Mouse (Mus musculus) mouse trophoblast stem cell (cell line): ENCODE data around the gene Fpgs.

Experiments
- in situ Hi-C, 2 experiments: fragments of 300-500 bp; cut with MseI, MboI; formaldehyde crosslinking; loops; 2 replicates in 1 of 2; 3 replicates in 1 of 2; pipeline ENCODE4 v1.15.1; 2025

Gene Fpgs

GRCm38 (mm10) chr2:32700966-32701743, 2.8 kb downstream of the Fpgs start:
- in situ Hi-C loops = no loop called here

GRCm38 (mm10) chr2:32699680-32700079, 4.3 kb downstream of the Fpgs start:
- in situ Hi-C loops = no loop called here

- in situ Hi-C loops = no loop called here
Observed at GRCm38 (mm10) chr2:32694691-32695090, 9.3 kb downstream of the Fpgs start.

- in situ Hi-C loops = no loop called here
Observed at GRCm38 (mm10) chr2:32693823-32694411, 10.0 kb downstream of the Fpgs start.

GRCm38 (mm10) chr2:32693282-32693681, 10.7 kb downstream of the Fpgs start:
- in situ Hi-C loops = no loop called here

GRCm38 (mm10) chr2:32692496-32692895, 11.4 kb downstream of the Fpgs start:
- in situ Hi-C loops = no loop called here

GRCm38 (mm10) chr2:32691041-32691440, 12.9 kb downstream of the Fpgs start:
- in situ Hi-C loops = no loop called here

- in situ Hi-C loops = no loop called here
Observed at GRCm38 (mm10) chr2:32689420-32689819, 14.5 kb downstream of the Fpgs start.

GRCm38 (mm10) chr2:32687562-32687961, 16.4 kb downstream of the Fpgs start:
- in situ Hi-C loops = no loop called here

GRCm38 (mm10) chr2:32686640-32687039, 17.3 kb downstream of the Fpgs start:
- in situ Hi-C loops = no loop called here

GRCm38 (mm10) chr2:32685807-32686206, 18.1 kb downstream of the Fpgs start:
- in situ Hi-C loops = no loop called here

- in situ Hi-C loops = loop anchor here in 1 of 2 experiments (5.0 kb wide), 1 partner anchor 53 kb away; no protein-coding TSS in a partner anchor
Observed at GRCm38 (mm10) chr2:32684681-32685428, 19.1 kb downstream of the Fpgs start.

GRCm38 (mm10) chr2:32683701-32684100, 20.2 kb downstream of the Fpgs start:
- in situ Hi-C loops = loop anchor here in 1 of 2 experiments (5.0 kb wide), 1 partner anchor 51 kb away; no protein-coding TSS in a partner anchor

GRCm38 (mm10) chr2:32682721-32683417, 21.1 kb downstream of the Fpgs start:
- in situ Hi-C loops = loop anchor here in 1 of 2 experiments (5.0 kb wide), 1 partner anchor 51 kb away; no protein-coding TSS in a partner anchor

GRCm38 (mm10) chr2:32681754-32682153, 22.2 kb downstream of the Fpgs start:
- in situ Hi-C loops = loop anchor here in 1 of 2 experiments (5.0 kb wide), 1 partner anchor 49 kb away; no protein-coding TSS in a partner anchor

GRCm38 (mm10) chr2:32680961-32681650, 22.8 kb downstream of the Fpgs start:
- in situ Hi-C loops = loop anchor here in 1 of 2 experiments (5.0 kb wide), 1 partner anchor 49 kb away; no protein-coding TSS in a partner anchor

- in situ Hi-C loops = loop anchor here in 1 of 2 experiments (5.0 kb wide), 1 partner anchor 48 kb away; no protein-coding TSS in a partner anchor
Observed at GRCm38 (mm10) chr2:32680051-32680451, 23.9 kb downstream of the Fpgs start.

- in situ Hi-C loops = no loop called here
Observed at GRCm38 (mm10) chr2:32677683-32678082, 26.3 kb downstream of the Fpgs start.

- in situ Hi-C loops = no loop called here
Observed at GRCm38 (mm10) chr2:32676821-32677220, 27.1 kb downstream of the Fpgs start.

- in situ Hi-C loops = no loop called here
Observed at GRCm38 (mm10) chr2:32673176-32673917, 30.6 kb downstream of the Fpgs start.
